Comparison of ENCODE assay signal across 13 mouse cellular contexts in genomic region chr4:98836519-98836918, GRCm38 (mm10). TPM values are rescaled to one million over a fixed set of nuclear protein-coding genes. Genes with fewer than 3 reads are reported as not detected.
DNase-seq lines count a peak whose midpoint lies in the region; ATAC-seq and TF ChIP-seq lines count a peak whose summit lies in the region.
"Had no signal": no experiment of that assay in that cellular context is flagged by ENCODE, and none has a peak within 500 bp of the region (broad histone marks: within the 10 kb centered on the region; RNA-seq: fewer than 3 reads in every experiment).

No protein-coding gene starts in this region.

- TF ChIP-seq CTCF in intestine, postnatal 0 days (IDR thresholded peaks at IDR 0.05; ENCODE audit: low read depth): no peak

- no peaks in the 10 kb centered on the region for H3K27me3 ChIP-seq in intestine, embryonic 16.5 days (replicated peaks; ENCODE audit: control insufficient read depth, insufficient read depth, low read length)
- H3K27me3 ChIP-seq in intestine, postnatal 0 days (replicated peaks; ENCODE audit: control insufficient read depth, insufficient read depth, low read length): no peaks in the 10 kb centered on the region
- H3K27me3 ChIP-seq in hindbrain, embryonic 16.5 days (replicated peaks; ENCODE audit: control insufficient read depth, insufficient read depth, low read length): no peaks in the 10 kb centered on the region
- H3K27me3 ChIP-seq: embryonic facial prominence, embryonic 12.5 days had no signal

- peak; percentile 93 for DNase-seq in Muller cell, postnatal 12 days (ENCODE audit: inconsistent ontology term)
- DNase-seq in lung, postnatal 14 days: peak; percentile 37
- no peak for DNase-seq in ovary, adult 18-20 months (ENCODE audit: low spot score)
- DNase-seq in neural tube, embryonic 10.5 days (ENCODE audit: extremely low spot score, low spot score): no peak
- DNase-seq: forebrain, postnatal 0 days had no signal

- peak; percentile 50; the same call in 1 of the 2 replicates for ATAC-seq in intestine, embryonic 16.5 days
- no peak for ATAC-seq in intestine, postnatal 0 days
- peak; percentile 40; the same call in 1 of the 2 replicates for ATAC-seq in granulocyte monocyte progenitor cell, adult 5-6 weeks (replicated peaks; ENCODE audit: poor library complexity, severe bottlenecking)
- ATAC-seq in hindbrain, embryonic 16.5 days: no peak
- ATAC-seq: forebrain, postnatal 0 days had no signal

- WGBS in intestine, embryonic 16.5 days: 40% methylated on average over 5 of the region's 5 CpGs
- WGBS in intestine, postnatal 0 days: 41% methylated on average over 5 of the region's 5 CpGs
- 39% methylated on average over 5 of the region's 5 CpGs for WGBS in hindbrain, embryonic 16.5 days

- no peaks in the 10 kb centered on the region for H3K4me1 ChIP-seq in intestine, embryonic 16.5 days (ENCODE audit: control insufficient read depth, insufficient read depth, low read length)
- no peaks in the 10 kb centered on the region for H3K4me1 ChIP-seq in intestine, postnatal 0 days (replicated peaks; ENCODE audit: control insufficient read depth, insufficient read depth, low read length)
- H3K4me1 ChIP-seq in hindbrain, embryonic 16.5 days (ENCODE audit: control insufficient read depth, insufficient read depth, low read depth, low read length): no peaks in the 10 kb centered on the region

- H3K4me3 ChIP-seq in intestine, embryonic 16.5 days (ENCODE audit: low read length): no peak overlapping the region
- no peak overlapping the region for H3K4me3 ChIP-seq in intestine, postnatal 0 days (ENCODE audit: low read depth, low read length)
- no peak overlapping the region for H3K4me3 ChIP-seq in hindbrain, embryonic 16.5 days (ENCODE audit: low read length)
- H3K4me3 ChIP-seq: embryonic facial prominence, embryonic 12.5 days had no signal

- H3K27ac ChIP-seq in intestine, embryonic 16.5 days (ENCODE audit: low read length): no peak overlapping the region
- H3K27ac ChIP-seq in intestine, postnatal 0 days (ENCODE audit: low read depth, low read length): no peak overlapping the region
- no peak overlapping the region for H3K27ac ChIP-seq in hindbrain, embryonic 16.5 days (ENCODE audit: low read depth, low read length)
- H3K27ac ChIP-seq: embryonic facial prominence, embryonic 12.5 days; liver, embryonic 14.5 days had no signal

- H3K36me3 ChIP-seq in intestine, embryonic 16.5 days (ENCODE audit: control insufficient read depth, insufficient read depth, low read length): no peaks in the 10 kb centered on the region
- H3K36me3 ChIP-seq in intestine, postnatal 0 days (ENCODE audit: control insufficient read depth, insufficient read depth): no peaks in the 10 kb centered on the region
- H3K36me3 ChIP-seq in hindbrain, embryonic 16.5 days (ENCODE audit: control insufficient read depth, insufficient read depth, low read length): no peaks in the 10 kb centered on the region
- H3K36me3 ChIP-seq: embryonic facial prominence, embryonic 12.5 days had no signal

- H3K9me3 ChIP-seq in intestine, embryonic 16.5 days (ENCODE audit: control insufficient read depth, low read length): no peaks in the 10 kb centered on the region
- H3K9me3 ChIP-seq in intestine, postnatal 0 days (ENCODE audit: control insufficient read depth): no peaks in the 10 kb centered on the region
- no peaks in the 10 kb centered on the region for H3K9me3 ChIP-seq in hindbrain, embryonic 16.5 days (ENCODE audit: control insufficient read depth, low read length)
- H3K9me3 ChIP-seq: embryonic facial prominence, embryonic 12.5 days had no signal

- H3K4me2 ChIP-seq in intestine, embryonic 16.5 days (ENCODE audit: low read depth, low read length): no peak overlapping the region
- H3K4me2 ChIP-seq in intestine, postnatal 0 days (replicated peaks; ENCODE audit: low read depth): no peak overlapping the region
- no peak overlapping the region for H3K4me2 ChIP-seq in hindbrain, embryonic 16.5 days (ENCODE audit: low read length)
- H3K4me2 ChIP-seq: embryonic facial prominence, embryonic 12.5 days had no signal

- no peak overlapping the region for H3K9ac ChIP-seq in intestine, embryonic 16.5 days (ENCODE audit: low read depth, low read length)
- H3K9ac ChIP-seq in intestine, postnatal 0 days (ENCODE audit: low read depth, low read length): no peak overlapping the region
- no peak overlapping the region for H3K9ac ChIP-seq in hindbrain, embryonic 16.5 days (ENCODE audit: low read depth, low read length)
- H3K9ac ChIP-seq: embryonic facial prominence, embryonic 12.5 days; forebrain, postnatal 0 days; liver, embryonic 14.5 days had no signal

RNA-seq across cellular contexts. Expression of gene I0C0044D17Rik, which starts 12.9 kb away (rescaled TPM):
- not detected in 2 replicates for polyA plus RNA-seq in intestine, embryonic 16.5 days (2015; fragmentation: Nextera tagmentation; extraction: Ambion mirVana)
- not detected in 2 replicates for polyA plus RNA-seq in intestine, postnatal 0 days (2015; fragmentation: Nextera tagmentation; extraction: Ambion mirVana)
- total RNA-seq in granulocyte monocyte progenitor cell, adult 5-6 weeks (2014; fragmentation: Nextera tagmentation): not detected in 2 replicates
- total RNA-seq in granulocyte monocyte progenitor cell, adult 5-6 weeks (2017): not detected in 2 replicates
- polyA plus RNA-seq in hindbrain, embryonic 16.5 days (2015; fragmentation: Nextera tagmentation; extraction: Ambion mirVana): not detected in 2 replicates
- total RNA-seq: forebrain, postnatal 0 days; left cerebral cortex, adult 8-10 months; monocyte, adult 5-6 weeks had no signal
- polyA plus RNA-seq: embryonic facial prominence, embryonic 12.5 days; forebrain, postnatal 0 days; liver, embryonic 14.5 days had no signal

RNA-seq across cellular contexts. Expression of gene Kank4, which starts 19.2 kb away (rescaled TPM):
- polyA plus RNA-seq in intestine, embryonic 16.5 days (2015; fragmentation: Nextera tagmentation; extraction: Ambion mirVana): 0.89 TPM in 2 replicates
- polyA plus RNA-seq in intestine, postnatal 0 days (2015; fragmentation: Nextera tagmentation; extraction: Ambion mirVana): 0.31 and 0.34 TPM in 2 replicates
- total RNA-seq in granulocyte monocyte progenitor cell, adult 5-6 weeks (2014; fragmentation: Nextera tagmentation): not detected in 2 replicates
- not detected in 2 replicates for total RNA-seq in granulocyte monocyte progenitor cell, adult 5-6 weeks (2017)
- polyA plus RNA-seq in hindbrain, embryonic 16.5 days (2015; fragmentation: Nextera tagmentation; extraction: Ambion mirVana): 0.55 and 0.61 TPM in 2 replicates
- total RNA-seq: monocyte, adult 5-6 weeks had no signal

Comparison
In these comparisons a context has a peak if more than half of its experiments do, and no peak if none do; other contexts are left out.
1. ATAC-seq: peak in intestine, embryonic 16.5 days (single experiment) and granulocyte monocyte progenitor cell, adult 5-6 weeks (single experiment); none in intestine, postnatal 0 days (single experiment) and hindbrain, embryonic 16.5 days (single experiment).
2. DNase-seq: peak in Muller cell, postnatal 12 days (single experiment) and lung, postnatal 14 days (single experiment); none in ovary, adult 18-20 months (single experiment) and neural tube, embryonic 10.5 days (single experiment).